Mouse (Mus musculus) layer of hippocampus, postnatal 14 days (tissue): ENCODE results near the gene Lipt1. TPM values are rescaled to one million over a fixed set of nuclear protein-coding genes. Genes with fewer than 3 reads are reported as not detected.
A peak's percentile ranks its signal among the peaks of the same experiment; 100 is the strongest.

Experiments
- DNase-seq, 2 experiments: peaks; one replicate each; pipeline ENCODE4 v3.0.0; 2021 to 2022; ENCODE audit warnings: low spot score in 2 of 2, mixed read lengths in 1 of 2
- total RNA-seq, 2 experiments: library from RNA; stranded (reverse); gene quantifications; 2 replicates each; pipeline ENCODE4 v1.2.3; 2021

The Lipt1 gene
- total RNA-seq, 2 experiments from 2014 or later = 4.8 to 7.2 TPM

DNA sequence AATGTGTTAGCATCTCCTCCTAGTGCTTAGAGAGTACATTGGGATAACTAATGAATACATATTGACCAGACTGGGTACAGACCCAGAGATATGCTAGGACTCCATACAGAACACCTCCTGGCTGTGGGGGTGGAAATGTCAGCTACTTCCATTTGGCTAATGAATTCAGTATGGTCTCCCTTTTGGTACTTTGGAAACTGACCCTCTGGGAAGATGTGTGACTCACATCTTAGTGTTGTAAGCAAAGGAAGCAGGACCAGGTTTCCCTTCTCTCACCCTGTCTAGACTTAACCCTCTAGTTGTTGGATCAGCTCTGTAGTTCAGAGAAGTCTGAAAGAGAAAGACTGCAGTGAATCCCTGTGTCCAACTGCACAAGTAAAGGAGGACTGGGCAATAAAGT is 23.1 kb downstream of the Lipt1 start:
- no peak for DNase-seq

DNA sequence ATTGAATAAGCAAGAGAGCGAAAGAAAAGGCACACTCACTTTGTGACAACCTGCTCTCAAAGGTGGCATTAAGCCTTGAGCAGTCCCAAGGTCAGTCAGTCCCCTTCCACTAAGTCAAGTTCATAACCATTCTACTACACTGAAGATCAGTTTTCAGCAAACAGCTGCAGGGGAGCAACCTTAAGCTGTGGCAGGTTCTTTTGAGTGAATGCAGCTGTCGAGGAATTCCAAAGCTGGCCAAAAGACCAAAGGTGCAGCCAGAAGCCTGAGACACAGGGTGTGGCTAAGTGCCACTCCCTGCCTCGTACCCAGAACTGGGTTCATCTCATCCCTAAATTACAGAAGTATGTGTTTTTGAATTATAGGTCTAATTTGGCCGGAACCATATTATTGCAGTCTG is 28.3 kb downstream of the Lipt1 start:
- DNase-seq = no peak

DNA sequence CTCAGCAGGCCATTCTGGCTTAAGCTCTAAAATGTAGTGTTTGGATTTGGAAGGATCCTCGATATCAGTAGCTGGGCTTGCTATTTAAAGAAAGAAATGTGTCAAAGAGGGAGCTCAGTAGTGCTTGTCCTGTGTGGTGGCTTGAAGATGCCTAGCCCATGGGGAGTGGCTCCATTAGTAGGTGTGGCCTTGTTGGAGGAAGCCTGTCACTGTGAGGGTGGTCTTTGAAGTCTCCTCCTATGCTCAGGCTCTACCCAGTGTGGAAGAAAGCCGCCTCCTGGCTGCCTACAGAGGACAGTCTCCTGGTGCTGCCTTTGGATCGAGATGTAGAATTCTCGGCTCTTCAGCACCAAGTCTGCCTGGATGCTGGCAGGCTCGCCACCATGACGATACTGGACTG is 28.8 kb downstream of the Lipt1 start:
- DNase-seq = no peak

DNA sequence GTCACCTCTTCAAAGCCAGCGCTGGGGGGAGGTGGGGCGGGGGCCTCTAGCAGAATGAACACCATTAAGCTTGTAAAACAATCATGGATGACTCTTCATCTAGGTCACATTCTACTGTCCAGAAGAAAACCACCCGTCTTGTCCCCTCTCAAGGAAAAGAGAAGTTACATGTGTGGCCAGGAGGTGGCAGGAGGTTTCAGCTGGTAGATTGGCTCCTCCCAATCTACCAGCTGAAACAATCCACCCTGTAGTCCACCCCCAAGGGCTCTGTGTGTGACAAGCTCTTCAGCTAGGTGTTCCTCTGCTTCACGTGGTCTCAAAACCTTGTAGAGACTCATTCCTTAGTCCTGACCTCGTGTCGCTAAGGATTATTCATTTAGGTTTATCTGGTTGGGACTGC is 31.6 kb downstream of the Lipt1 start:
- DNase-seq = peak; percentile 13 to 54

DNA sequence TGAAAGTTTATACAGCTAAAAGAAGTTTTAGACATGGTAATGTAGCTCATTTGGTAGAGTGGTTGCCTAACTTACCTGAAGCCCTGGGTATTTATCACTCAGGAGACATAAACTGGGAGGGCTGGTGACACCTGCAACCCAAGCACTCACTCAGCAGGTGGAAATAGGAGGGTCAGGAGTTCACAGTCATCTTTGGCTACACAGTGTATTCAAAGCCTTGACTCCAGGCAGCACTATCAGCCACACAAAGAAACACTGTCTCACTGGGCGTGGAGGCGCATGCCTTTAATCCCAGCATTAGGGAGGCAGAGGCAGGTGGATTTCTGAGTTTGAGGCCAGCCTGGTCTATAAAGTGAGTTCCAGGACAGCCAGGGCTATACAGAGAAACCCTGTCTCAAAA is 41.2 kb downstream of the Lipt1 start:
- no peak for DNase-seq

DNA sequence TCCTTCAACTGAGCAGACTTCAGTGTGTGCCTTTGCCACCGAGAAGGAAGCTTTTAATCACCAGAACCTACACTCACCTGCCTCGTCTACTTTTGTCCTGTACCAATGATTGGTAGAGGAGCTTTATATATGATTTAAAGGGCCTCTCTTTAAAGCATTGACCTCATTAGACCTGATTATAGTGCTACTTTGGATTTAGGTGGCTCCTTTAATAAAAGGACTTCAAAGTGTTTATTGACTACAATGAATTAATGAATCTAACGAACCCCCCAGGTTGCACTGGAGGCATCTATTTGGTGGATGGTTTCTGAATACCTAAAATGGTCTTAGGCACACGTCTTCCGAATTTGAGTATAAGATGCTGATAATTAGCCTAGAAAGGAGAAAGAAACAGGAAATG is 44.9 kb downstream of the Lipt1 start, which contains the start of gene Lyg2:
Gene Lyg2, minus strand, starts transcription at position 101 of the 400 bp plus-strand sequence.
- DNase-seq = no peak

DNA sequence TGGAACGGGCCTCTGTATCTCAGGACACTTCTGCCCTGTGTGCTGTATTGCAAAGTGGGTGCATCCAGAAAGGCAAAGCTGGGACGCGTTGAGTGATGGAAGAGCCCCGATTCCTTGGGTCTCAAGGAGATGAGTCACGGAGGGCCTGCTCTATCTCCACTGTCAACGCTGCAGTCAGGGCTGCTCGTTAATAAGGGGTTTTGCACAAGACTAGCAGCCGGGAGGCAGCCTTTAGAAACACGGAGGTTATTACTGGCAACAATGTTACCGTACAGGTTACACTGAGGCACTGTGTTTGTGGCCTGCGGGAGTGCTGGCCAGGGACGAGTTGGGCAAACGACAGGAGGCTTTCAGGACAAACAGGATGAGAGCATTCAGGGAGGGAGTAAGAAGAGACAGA is 46.1 kb downstream of the Lipt1 start:
- no peak for DNase-seq

DNA sequence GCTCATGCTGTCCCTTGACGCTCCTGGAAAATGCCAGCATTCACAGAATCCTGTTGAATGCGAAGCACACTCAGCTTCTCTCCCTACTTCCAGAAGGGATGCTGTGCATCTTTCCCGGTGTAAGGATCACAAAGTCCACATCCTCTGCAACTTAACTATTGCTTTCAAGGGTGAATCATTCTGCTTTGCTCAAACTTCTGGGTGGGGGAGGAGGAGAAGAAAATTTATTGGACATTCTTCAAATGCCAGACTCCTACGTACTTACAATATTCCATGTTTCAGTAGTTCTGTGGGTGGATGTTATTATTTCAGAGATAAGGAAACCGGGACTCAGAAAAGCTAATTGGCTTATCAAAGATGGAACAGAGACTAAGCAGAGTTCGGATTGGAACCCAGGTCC is 46.6 kb downstream of the Lipt1 start:
- no peak for DNase-seq

DNA sequence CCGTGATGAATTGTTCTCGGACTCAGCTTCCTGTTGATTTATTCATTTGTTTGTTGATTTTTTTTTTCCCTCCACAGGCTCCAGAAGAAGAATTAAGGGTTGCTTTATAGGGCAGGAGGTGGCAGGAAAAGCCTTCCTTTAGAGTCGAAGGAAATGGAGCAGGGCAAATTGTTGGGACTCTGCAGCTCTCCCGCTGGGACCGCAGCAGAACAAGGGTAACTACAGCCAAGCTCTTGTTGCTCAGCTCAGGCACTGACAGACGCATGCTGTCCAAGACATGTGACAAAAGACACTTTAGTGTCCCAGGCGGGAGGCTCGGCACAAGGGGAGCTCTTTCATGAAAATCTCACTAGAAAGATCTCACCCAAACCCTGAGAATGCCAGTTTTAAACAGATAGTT is 51.0 kb downstream of the Lipt1 start:
- DNase-seq = no peak

Other genes with a start within 250 kb of the Lipt1 start
- 100 to 1,000 TPM; 260 to 286 TPM for gene 2010300C02Rik, start 151.7 kb upstream of the Lipt1 start, total RNA-seq
- 10 to 100 TPM; 16.0 to 20.2 TPM for gene Tsga10, start 5.3 kb upstream of the Lipt1 start, total RNA-seq
- gene Mitd1, start 18.7 kb downstream of the Lipt1 start, total RNA-seq = 10 to 100 TPM in 1 of 2 experiments, 1 to 10 TPM in 1; 9.7 to 14.2 TPM
- gene Mrpl30, start 18.7 kb downstream of the Lipt1 start, total RNA-seq = 100 to 1,000 TPM; 141 to 142 TPM
- not detected for gene Lyg2, start 44.8 kb downstream of the Lipt1 start, total RNA-seq
- gene Lyg1, start 86.0 kb downstream of the Lipt1 start, total RNA-seq = not detected
- 10 to 100 TPM; 57.9 to 64.9 TPM for gene Txndc9, start 126.2 kb downstream of the Lipt1 start, total RNA-seq
- 10 to 100 TPM; 36.6 to 39.9 TPM for gene Eif5b, start 126.3 kb downstream of the Lipt1 start, total RNA-seq